Mouse (Mus musculus) forebrain, postnatal 0 days (tissue): ENCODE measurements around the gene Prex1. TPM values are rescaled to one million over a fixed set of nuclear protein-coding genes. Genes with fewer than 3 reads are reported as not detected.

Experiments
- ATAC-seq: fragments of 200-750 bp; cut with Nextera tagmentation; 2 replicates; pipeline ENCODE4 v1.8.0; 2017; ENCODE audit warnings: mild to moderate bottlenecking, moderate library complexity
- DNase-seq: peaks from one replicate; pipeline ENCODE4 v3.0.0-alpha.2; 2015
- H3K27ac ChIP-seq: fragments of 300-500 bp; sonication (generic); 2 replicates; pipeline ENCODE4 v1.5.1; 2014; ENCODE audit warnings: low read depth, mild to moderate bottlenecking, antibody characterized with exemption, low read length, moderate library complexity, mixed read lengths
- H3K27me3 ChIP-seq: fragments of 300-500 bp; sonication (generic); 2 replicates; pipeline ENCODE4 v1.6.1; 2014; ENCODE audit warnings: mild to moderate bottlenecking, low read length, mixed read lengths; ENCODE audit not compliant: insufficient read depth
- H3K36me3 ChIP-seq: fragments of 300-500 bp; sonication (generic); 2 replicates; pipeline ENCODE4 v1.6.1; 2014; ENCODE audit warnings: mild to moderate bottlenecking, moderate library complexity; ENCODE audit not compliant: insufficient read depth
- H3K4me1 ChIP-seq: fragments of 300-500 bp; sonication (generic); 2 replicates; pipeline ENCODE4 v1.6.1; 2014; ENCODE audit warnings: antibody characterized with exemption; ENCODE audit not compliant: insufficient read depth
- H3K4me2 ChIP-seq: fragments of 300-500 bp; sonication (generic); 2 replicates; pipeline ENCODE4 v1.6.1; 2014; ENCODE audit warnings: low read depth, mild to moderate bottlenecking, moderate library complexity
- H3K4me3 ChIP-seq: fragments of 300-500 bp; sonication (generic); 2 replicates; pipeline ENCODE4 v1.5.1; 2014; ENCODE audit warnings: low read depth, low read length, mixed read lengths
- H3K9ac ChIP-seq: fragments of 300-500 bp; sonication (generic); 2 replicates; pipeline ENCODE4 v1.6.1; 2014; ENCODE audit warnings: mild to moderate bottlenecking
- H3K9me3 ChIP-seq: fragments of 300-500 bp; sonication (generic); 2 replicates; pipeline ENCODE4 v1.6.1; 2016; ENCODE audit warnings: low read length
- CTCF ChIP-seq: sonication (generic); IDR thresholded peaks from 2 replicates; pipeline ENCODE4 v1.5.1; 2016; ENCODE audit warnings: antibody characterized with exemption, control low read depth, low read depth
- WGBS: fragments of 180-500 bp; shearing (Covaris S2); extraction: QIAGEN DNeasy Blood & Tissue Kit; methylation state at CpG from one replicate; pipeline ENCODE4 v1.1.7; 2014; 5-methylcytosine and 5-hydroxymethylcytosine counted together
- polyA plus RNA-seq: library from polyadenylated mRNA; unstranded; fragments of >200 nt; fragmentation: Nextera tagmentation; extraction: Ambion mirVana; gene quantifications from 2 replicates; pipeline ENCODE4 v1.2.1, GENCODE M21; 2015
- total RNA-seq: library from RNA; depleted of rRNA; stranded (reverse); fragments of >200 nt; gene quantifications from 2 replicates; pipeline ENCODE4 v1.2.3, GENCODE M21; 2014; rRNA removed

Gene Prex1
- total and polyA plus RNA-seq, 2 experiments from 2014 or later: 17.5 to 31.3 TPM

GRCm38 (mm10) chr2:166516818-166517353, 196.7 kb downstream of the Prex1 start:
- Histone ChIP-seq H3K4me1 (peaks cover 4% of the 10 kb centered on the region; the same call in 1 of the 2 replicates), H3K9me3 (no peaks in the 10 kb centered on the region), H3K27ac (no peak overlapping the region), H3K4me3 (no peak overlapping the region), H3K9ac (no peak overlapping the region), H3K36me3 (no peaks in the 10 kb centered on the region), H3K27me3 (peaks cover 14% of the 10 kb centered on the region; the same call in 1 of the 2 replicates), H3K4me2 (no peak overlapping the region)
- no peak for DNase-seq
- no peak for ATAC-seq
- no peak for TF ChIP-seq CTCF
- 22% methylated on average over 6 of the region's 6 CpGs for WGBS

Other genes with a start within 250 kb of the Prex1 start
- 13.2 and 15.2 TPM in 2 replicates for gene Trp53rkb, start 78.7 kb upstream of the Prex1 start, total RNA-seq
- 7.8 and 8.2 TPM in 2 replicates for gene Trp53rkb, start 78.7 kb upstream of the Prex1 start, polyA plus RNA-seq
- 18.9 and 29.5 TPM in 2 replicates for gene Arfgef2, start 91.8 kb upstream of the Prex1 start, total RNA-seq
- gene Arfgef2, start 91.8 kb upstream of the Prex1 start, polyA plus RNA-seq: 1.9 and 3.0 TPM in 2 replicates
- 75.9 and 79.7 TPM in 2 replicates for gene Cse1l, start 192.2 kb upstream of the Prex1 start, total RNA-seq
- gene Cse1l, start 192.2 kb upstream of the Prex1 start, polyA plus RNA-seq: 64.1 and 68.8 TPM in 2 replicates